Mouse (Mus musculus) midbrain, embryonic 12.5 days (tissue): Measurements from ENCODE around the gene Qtrt2. TPM values are rescaled to one million over a fixed set of nuclear protein-coding genes. Genes with fewer than 3 reads are reported as not detected.

Experiments
- ATAC-seq: fragments of 200-750 bp; cut with Nextera tagmentation; 2 replicates; pipeline ENCODE4 v1.8.0; 2017; ENCODE audit warnings: low read depth, moderate TSS enrichment, moderate library complexity; ENCODE audit not compliant: low FRiP score
- H3K27ac ChIP-seq: fragments of 300-500 bp; sonication (generic); replicated peaks from 2 replicates; pipeline ENCODE4 v1.5.1; 2016; ENCODE audit warnings: mild to moderate bottlenecking
- H3K27me3 ChIP-seq: fragments of 300-500 bp; sonication (generic); 2 replicates; pipeline ENCODE4 v1.6.1; 2016; ENCODE audit warnings: mild to moderate bottlenecking
- H3K36me3 ChIP-seq: fragments of 300-500 bp; sonication (generic); 2 replicates; pipeline ENCODE4 v1.6.1; 2016
- H3K4me1 ChIP-seq: fragments of 300-500 bp; sonication (generic); 2 replicates; pipeline ENCODE4 v1.6.1; 2016
- H3K4me2 ChIP-seq: fragments of 300-500 bp; sonication (generic); replicated peaks from 2 replicates; pipeline ENCODE4 v1.6.1; 2016; ENCODE audit warnings: mild to moderate bottlenecking, moderate library complexity
- H3K4me3 ChIP-seq: fragments of 300-500 bp; sonication (generic); 2 replicates; pipeline ENCODE4 v1.5.1; 2016; ENCODE audit warnings: mild to moderate bottlenecking
- H3K9ac ChIP-seq: fragments of 300-500 bp; sonication (generic); replicated peaks from 2 replicates; pipeline ENCODE4 v1.6.1; 2016; ENCODE audit warnings: mild to moderate bottlenecking, moderate library complexity
- H3K9me3 ChIP-seq: fragments of 300-500 bp; sonication (generic); 2 replicates; pipeline ENCODE4 v1.6.1; 2016; ENCODE audit warnings: mild to moderate bottlenecking
- WGBS: fragments of 180-500 bp; shearing (Covaris S2); methylation state at CpG from one replicate; pipeline ENCODE4 v1.1.7; 2016; 5-methylcytosine and 5-hydroxymethylcytosine counted together
- polyA plus RNA-seq: library from polyadenylated mRNA; unstranded; fragments of >200 nt; fragmentation: Nextera tagmentation; extraction: Ambion mirVana; gene quantifications from 2 replicates; pipeline ENCODE4 v1.2.1, GENCODE M21; 2016

Gene Qtrt2
- polyA plus RNA-seq, 1 experiment from 2014 or later: 30.3 TPM

DNA sequence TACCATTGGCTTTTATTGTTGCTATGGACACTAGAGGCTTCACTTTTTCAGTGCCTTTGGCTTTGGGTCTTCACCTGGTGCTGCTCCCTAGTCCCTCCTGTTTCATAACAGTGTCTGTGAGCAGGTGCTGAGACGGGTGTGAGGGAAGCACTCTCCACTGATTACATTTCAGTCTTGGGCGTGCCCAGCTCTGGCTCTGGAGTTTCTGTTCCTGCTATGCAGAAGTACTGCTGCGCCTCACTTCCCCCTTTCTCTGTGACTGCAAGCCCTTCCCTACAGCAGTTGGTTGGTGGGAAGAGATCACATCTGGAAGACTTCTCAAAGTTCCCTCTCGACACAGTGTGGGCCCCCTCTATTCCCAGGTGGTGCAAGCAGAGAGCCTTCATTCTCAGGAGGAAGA lies 25.0 kb upstream of the Qtrt2 start:
- 84% methylated on average over 4 of the region's 4 CpGs for WGBS
- Histone ChIP-seq H3K4me1 (no peaks in the 10 kb centered on the region), H3K36me3 (no peaks in the 10 kb centered on the region), H3K9me3 (no peaks in the 10 kb centered on the region), H3K27ac (no peak overlapping the region), H3K27me3 (no peaks in the 10 kb centered on the region), H3K9ac (no peak overlapping the region), H3K4me3 (no peak overlapping the region), H3K4me2 (no peak overlapping the region)
- no peak for ATAC-seq

DNA sequence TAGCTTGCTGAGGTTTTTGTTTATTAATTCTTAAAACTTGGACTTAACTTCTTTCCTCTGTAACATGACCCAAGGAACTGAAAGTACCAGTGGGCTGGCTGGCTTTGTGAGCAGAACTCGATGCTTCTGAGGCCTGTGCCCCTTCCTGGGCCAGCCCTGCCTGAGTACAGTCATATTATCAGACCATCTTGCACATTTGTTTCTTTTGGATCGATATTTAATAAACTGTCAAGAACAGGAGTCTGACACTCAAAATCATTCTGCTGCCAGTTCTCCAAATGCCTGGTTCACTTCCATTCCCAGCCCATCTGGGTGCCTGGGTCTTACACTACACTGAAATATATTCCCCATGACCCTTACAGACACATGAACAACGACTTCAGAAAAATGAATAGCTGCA lies 19.3 kb upstream of the Qtrt2 start:
- Histone ChIP-seq H3K27ac (no peak overlapping the region), H3K36me3 (no peaks in the 10 kb centered on the region), H3K4me1 (no peaks in the 10 kb centered on the region), H3K4me3 (no peak overlapping the region), H3K9ac (no peak overlapping the region), H3K27me3 (no peaks in the 10 kb centered on the region), H3K4me2 (no peak overlapping the region), H3K9me3 (no peaks in the 10 kb centered on the region)
- no peak for ATAC-seq
- WGBS: 91% methylated on average over 3 of the region's 3 CpGs

DNA sequence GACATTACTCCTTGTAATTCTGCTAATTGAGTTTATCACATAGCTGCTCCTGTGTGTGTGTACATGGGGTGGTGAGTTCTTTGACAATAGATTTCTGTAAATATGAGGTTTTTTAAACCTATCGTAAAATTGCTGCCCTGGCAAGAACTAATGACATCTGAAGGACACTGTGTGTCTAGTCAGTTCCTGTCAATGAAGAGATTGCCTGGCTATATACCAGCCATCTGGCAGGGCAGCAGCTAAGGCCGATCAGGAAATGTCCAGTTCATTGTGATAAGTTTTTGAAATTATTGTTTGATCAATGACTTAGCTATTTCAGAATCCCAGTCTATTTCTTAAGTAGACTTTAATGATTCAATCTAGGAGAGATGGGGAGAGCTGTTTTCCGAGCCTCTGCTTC lies 18.7 kb upstream of the Qtrt2 start:
- no peak for ATAC-seq
- WGBS: 85% methylated on average over 3 of the region's 3 CpGs
- H3K36me3 ChIP-seq: no peaks in the 10 kb centered on the region
- no peak overlapping the region for H3K27ac ChIP-seq
- no peaks in the 10 kb centered on the region for H3K27me3 ChIP-seq
- H3K9ac ChIP-seq: no peak overlapping the region
- no peak overlapping the region for H3K4me3 ChIP-seq
- no peaks in the 10 kb centered on the region for H3K4me1 ChIP-seq
- no peaks in the 10 kb centered on the region for H3K9me3 ChIP-seq
- no peak overlapping the region for H3K4me2 ChIP-seq

DNA sequence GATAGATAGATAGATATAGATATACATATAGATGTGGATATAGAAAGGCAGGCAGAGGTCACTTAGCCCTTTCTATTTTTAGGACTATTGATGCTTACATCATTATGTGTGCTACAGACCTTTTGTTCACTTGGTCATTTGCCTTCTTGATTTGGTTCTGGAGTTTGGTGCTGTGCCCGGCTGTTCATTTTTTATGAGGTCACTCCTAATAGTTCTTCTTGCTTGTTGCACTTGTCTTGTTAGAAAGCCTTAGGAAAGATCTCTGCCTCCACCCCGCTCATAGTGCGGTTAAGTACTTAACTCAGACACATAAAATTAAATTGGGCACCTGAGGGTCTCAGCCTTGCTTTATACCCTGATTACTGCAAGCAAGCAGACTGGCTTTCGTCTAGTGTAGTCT lies 14.2 kb upstream of the Qtrt2 start:
- ATAC-seq: no peak
- 91% methylated on average over 4 of the region's 4 CpGs for WGBS
- no peaks in the 10 kb centered on the region for H3K27me3 ChIP-seq

DNA sequence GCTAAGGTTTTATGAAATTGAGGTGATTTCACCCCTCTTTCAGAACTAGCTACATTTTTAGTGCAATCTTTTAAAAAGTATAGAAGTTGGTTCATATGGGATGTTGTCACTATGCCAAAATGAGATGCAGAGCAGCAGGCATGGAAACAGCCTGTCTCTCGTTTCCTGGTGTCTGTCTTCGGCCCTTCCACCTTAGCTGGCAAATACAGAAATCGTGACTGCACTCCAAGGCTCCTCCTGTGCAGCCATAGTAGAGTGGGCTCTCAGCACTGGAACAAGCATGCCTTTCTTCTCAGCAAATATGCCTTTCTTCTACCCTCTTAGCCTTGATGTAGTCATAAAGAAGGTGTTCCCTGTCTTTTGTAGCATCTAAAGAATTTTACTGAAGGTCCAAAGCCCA lies 9.3 kb upstream of the Qtrt2 start:
- H3K27ac ChIP-seq: no peak overlapping the region
- H3K4me1 ChIP-seq: no peaks in the 10 kb centered on the region
- 81% methylated on average over 3 of the region's 3 CpGs for WGBS
- 0 out of 2 replicates have a peak, but pooled peaks cover 3% of the 10 kb centered on the region for H3K36me3 ChIP-seq
- no peak for ATAC-seq
- no peak overlapping the region for H3K4me3 ChIP-seq
- H3K4me2 ChIP-seq: no peak overlapping the region
- H3K9me3 ChIP-seq: no peaks in the 10 kb centered on the region
- no peaks in the 10 kb centered on the region for H3K27me3 ChIP-seq
- no peak overlapping the region for H3K9ac ChIP-seq

More for the DNA sequence above, 14.2 kb upstream of the Qtrt2 start:
- Histone ChIP-seq H3K27ac (no peak overlapping the region), H3K9me3 (no peaks in the 10 kb centered on the region), H3K4me3 (no peak overlapping the region), H3K4me2 (no peak overlapping the region), H3K9ac (no peak overlapping the region), H3K36me3 (no peaks in the 10 kb centered on the region), H3K4me1 (no peaks in the 10 kb centered on the region)

DNA sequence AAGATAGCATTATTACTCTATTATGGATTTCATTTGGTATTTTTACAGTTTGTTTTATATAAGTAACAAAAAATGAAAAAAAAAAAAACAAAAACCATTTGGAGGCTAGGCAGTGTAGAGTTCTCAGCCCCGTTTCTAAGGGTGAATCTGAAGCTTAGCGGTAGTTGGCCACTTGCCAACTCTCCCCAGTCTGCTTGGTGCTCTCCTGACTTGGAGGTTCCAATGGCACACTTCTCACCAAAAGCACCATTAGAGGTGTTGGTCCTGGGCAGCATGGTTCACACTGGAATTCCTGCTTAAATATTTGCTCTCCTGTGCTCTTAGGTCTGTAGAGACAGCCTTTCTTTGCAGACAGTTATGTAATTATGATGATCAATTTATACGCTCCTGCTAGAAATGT lies 8.8 kb upstream of the Qtrt2 start:
- H3K9me3 ChIP-seq: no peaks in the 10 kb centered on the region
- no peak for ATAC-seq

DNA sequence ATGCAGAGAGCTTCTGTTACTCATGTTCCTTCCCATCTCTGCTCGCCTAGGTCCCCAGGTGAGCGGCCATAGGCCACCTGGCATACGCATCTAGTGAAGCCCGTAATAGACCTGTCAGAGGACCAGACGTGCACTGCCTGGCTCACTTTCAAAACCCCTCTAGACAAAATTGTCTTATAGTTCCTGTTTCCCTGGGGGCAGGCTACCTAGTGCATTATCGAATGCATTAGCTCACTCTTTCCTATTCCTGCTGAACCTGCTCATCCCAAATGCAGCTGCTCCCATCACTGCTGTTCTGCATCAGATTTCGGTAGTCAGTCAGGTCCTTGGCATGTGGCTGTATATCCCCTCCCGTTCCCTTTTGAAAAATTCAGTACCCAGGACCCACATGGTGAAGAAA lies 8.2 kb upstream of the Qtrt2 start:
- H3K36me3 ChIP-seq: 0 out of 2 replicates have a peak, but pooled peaks cover 3% of the 10 kb centered on the region

More for the DNA sequence above, 8.8 kb upstream of the Qtrt2 start:
- no peak overlapping the region for H3K9ac ChIP-seq
- H3K4me1 ChIP-seq: no peaks in the 10 kb centered on the region
- no peak overlapping the region for H3K4me2 ChIP-seq
- H3K4me3 ChIP-seq: no peak overlapping the region
- no peaks in the 10 kb centered on the region for H3K27me3 ChIP-seq
- H3K27ac ChIP-seq: no peak overlapping the region
- 80% methylated on average over 3 of the region's 3 CpGs for WGBS
- H3K36me3 ChIP-seq: 0 out of 2 replicates have a peak, but pooled peaks cover 3% of the 10 kb centered on the region

DNA sequence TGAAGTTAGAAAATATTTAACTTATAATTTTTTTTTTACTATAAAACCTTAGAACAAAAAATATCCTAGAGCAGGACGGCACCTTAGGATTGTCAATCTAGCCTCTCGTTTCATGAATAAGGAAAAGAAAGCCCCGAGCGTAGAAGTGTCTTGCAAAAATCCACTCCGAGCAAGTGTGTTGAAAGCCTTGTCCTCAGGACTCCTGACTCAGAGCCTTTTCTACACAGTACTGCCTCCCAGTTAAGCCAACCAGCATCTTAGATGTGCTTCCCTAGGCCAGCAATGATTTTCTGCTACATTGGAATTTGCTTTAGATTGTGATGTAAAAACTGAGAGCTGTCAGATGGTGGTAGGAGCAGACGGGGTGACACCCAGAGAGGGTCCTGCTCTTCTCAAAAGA lies 6.4 kb upstream of the Qtrt2 start:
- 0 out of 2 replicates have a peak, but pooled peaks cover 3% of the 10 kb centered on the region for H3K36me3 ChIP-seq
- H3K4me3 ChIP-seq: no peak overlapping the region
- H3K27ac ChIP-seq: no peak overlapping the region
- H3K27me3 ChIP-seq: no peaks in the 10 kb centered on the region
- no peaks in the 10 kb centered on the region for H3K4me1 ChIP-seq
- H3K4me2 ChIP-seq: no peak overlapping the region
- no peaks in the 10 kb centered on the region for H3K9me3 ChIP-seq
- no peak overlapping the region for H3K9ac ChIP-seq
- WGBS: 85% methylated on average over 6 of the region's 6 CpGs
- no peak for ATAC-seq

More for the DNA sequence above, 8.2 kb upstream of the Qtrt2 start:
- ATAC-seq: no peak
- Histone ChIP-seq H3K4me2 (no peak overlapping the region), H3K9me3 (no peaks in the 10 kb centered on the region), H3K27me3 (no peaks in the 10 kb centered on the region), H3K27ac (no peak overlapping the region), H3K9ac (no peak overlapping the region), H3K4me1 (no peaks in the 10 kb centered on the region), H3K4me3 (no peak overlapping the region)
- WGBS: 91% methylated on average over 8 of the region's 8 CpGs

DNA sequence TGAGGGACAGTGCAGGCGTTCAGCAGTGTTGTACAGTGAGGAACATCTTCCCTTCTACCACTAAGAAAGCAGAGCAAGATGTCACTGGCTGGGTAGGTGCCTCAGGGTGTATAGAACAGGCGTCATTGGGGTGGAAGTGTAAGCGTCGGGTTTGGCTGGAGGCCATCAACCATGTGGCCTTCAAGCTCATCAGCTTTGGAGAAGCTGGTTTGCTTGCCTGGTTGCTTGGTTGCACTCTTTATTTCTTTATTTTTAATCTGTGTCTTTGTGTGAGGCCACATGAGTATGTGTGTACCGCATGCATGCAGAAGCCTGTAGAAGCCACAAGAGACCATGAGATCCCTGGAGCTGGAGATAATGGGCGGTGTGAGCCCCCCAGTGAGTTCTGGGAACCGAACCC lies 5.7 kb upstream of the Qtrt2 start:
- WGBS: 91% methylated on average over 7 of the region's 7 CpGs
- H3K9me3 ChIP-seq: no peaks in the 10 kb centered on the region
- no peaks in the 10 kb centered on the region for H3K27me3 ChIP-seq
- no peaks in the 10 kb centered on the region for H3K4me1 ChIP-seq
- no peak overlapping the region for H3K4me3 ChIP-seq
- H3K4me2 ChIP-seq: no peak overlapping the region
- no peak overlapping the region for H3K9ac ChIP-seq
- ATAC-seq: no peak
- H3K36me3 ChIP-seq: 0 out of 2 replicates have a peak, but pooled peaks cover 3% of the 10 kb centered on the region
- no peak overlapping the region for H3K27ac ChIP-seq

DNA sequence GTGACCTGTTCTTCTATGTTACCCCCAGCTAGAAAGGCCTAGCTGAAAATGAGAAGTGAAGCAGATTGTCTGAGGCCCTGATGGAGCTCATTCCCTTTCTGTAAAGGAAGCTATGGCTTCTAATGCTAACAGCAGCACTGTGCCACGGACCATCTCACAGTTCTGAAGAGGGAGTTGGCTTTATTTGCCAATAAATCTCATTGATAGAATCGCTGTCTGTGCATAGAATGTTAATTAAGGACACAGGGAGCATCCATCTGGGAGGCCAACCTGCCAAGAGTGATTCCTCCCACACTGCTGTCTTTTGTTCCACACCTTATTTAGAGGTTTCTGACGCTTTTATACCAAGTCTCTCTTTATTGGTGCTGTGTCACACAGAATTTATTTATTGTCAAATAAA lies 4.9 kb upstream of the Qtrt2 start:
- Histone ChIP-seq H3K4me2 (no peak overlapping the region), H3K27me3 (no peaks in the 10 kb centered on the region), H3K9ac (no peak overlapping the region), H3K4me3 (no peak overlapping the region), H3K9me3 (no peaks in the 10 kb centered on the region), H3K36me3 (0 out of 2 replicates have a peak, but pooled peaks cover 3% of the 10 kb centered on the region), H3K4me1 (no peaks in the 10 kb centered on the region), H3K27ac (no peak overlapping the region)
- ATAC-seq: no peak
- WGBS: 75% methylated on average over 3 of the region's 3 CpGs

DNA sequence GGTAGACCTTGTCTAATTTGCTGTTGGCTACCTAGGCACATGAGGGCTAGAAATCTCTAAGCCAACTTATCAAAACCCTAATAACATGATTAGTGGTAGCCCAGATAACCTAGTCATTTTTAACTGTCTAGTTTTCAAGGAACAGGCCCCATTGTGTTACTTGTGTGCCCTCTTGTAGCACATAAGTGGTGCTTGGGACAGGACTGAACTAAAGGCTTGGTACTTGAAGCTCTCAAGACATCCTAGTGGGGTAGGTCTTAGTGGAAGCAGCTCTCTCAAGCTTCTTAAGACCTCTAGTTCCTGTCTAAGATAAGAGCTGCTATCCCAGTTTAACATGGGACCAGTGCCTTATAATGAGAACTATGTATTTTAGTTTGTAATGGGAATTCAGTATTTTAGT lies 4.0 kb upstream of the Qtrt2 start:
- no peaks in the 10 kb centered on the region for H3K4me1 ChIP-seq
- no peaks in the 10 kb centered on the region for H3K9me3 ChIP-seq
- H3K4me2 ChIP-seq: no peak overlapping the region
- no peak for ATAC-seq
- H3K36me3 ChIP-seq: 0 out of 2 replicates have a peak, but pooled peaks cover 3% of the 10 kb centered on the region
- no peak overlapping the region for H3K9ac ChIP-seq
- H3K4me3 ChIP-seq: no peak overlapping the region
- no peaks in the 10 kb centered on the region for H3K27me3 ChIP-seq
- H3K27ac ChIP-seq: no peak overlapping the region

DNA sequence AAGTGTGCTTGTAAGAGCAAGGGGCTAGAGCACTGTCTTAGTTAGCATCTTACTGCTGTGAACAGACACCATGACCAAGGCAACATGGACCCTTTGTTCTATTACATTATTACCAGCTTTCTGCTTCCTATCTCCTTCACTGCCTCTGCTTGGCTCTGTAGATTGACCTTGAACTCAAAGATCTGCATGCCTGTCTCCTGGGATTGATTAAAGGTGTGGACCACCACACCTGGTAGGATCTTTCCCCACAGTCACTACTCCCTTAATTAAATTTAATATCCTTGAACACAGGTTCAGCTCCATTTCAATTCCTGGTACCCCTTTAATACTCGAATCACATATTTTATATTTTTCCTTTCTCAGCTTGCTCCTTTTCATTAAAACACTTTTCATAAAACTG lies 763 bp downstream of the Qtrt2 start:
- WGBS: 87% methylated on average over 1 of the region's 1 CpGs
- Histone ChIP-seq H3K4me1 (no peaks in the 10 kb centered on the region; the same call in 1 of the 2 replicates), H3K36me3 (no peaks in the 10 kb centered on the region), H3K4me2 (no peak overlapping the region), H3K9ac (no peak overlapping the region), H3K27ac (no peak overlapping the region), H3K9me3 (no peaks in the 10 kb centered on the region), H3K4me3 (no peak overlapping the region), H3K27me3 (no peaks in the 10 kb centered on the region)
- no peak for ATAC-seq

DNA sequence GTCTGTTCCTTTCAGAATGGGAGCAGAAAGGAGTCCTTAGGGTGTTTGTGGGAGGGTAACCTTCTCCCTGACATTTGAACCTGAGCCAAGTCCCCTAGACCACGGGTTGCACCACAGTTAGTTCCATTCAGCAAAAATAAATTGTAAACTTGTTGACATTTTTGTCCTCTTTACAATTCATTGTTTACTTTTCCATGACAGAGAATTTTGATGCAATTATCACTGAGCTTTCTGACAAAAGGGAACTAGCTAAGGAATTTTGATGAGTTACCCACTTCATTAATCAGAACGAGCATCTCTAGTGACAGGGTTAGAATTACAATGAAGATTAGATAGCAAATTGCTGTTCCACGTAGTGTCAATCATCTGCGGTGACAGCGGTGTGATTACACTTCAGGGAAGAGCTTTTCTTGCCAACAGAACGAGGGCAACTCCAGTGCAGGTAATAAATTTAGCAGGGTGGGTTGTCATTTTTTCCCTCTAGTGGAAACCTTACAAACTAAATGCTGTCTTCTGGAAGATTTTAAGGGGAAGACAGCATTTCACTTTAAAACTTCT lies 1.5 kb downstream of the Qtrt2 start:
- H3K4me2 ChIP-seq: no peak overlapping the region
- no peaks in the 10 kb centered on the region; the same call in 1 of the 2 replicates for H3K4me1 ChIP-seq
- 66% methylated on average over 6 of the region's 6 CpGs for WGBS
- H3K27me3 ChIP-seq: no peaks in the 10 kb centered on the region
- H3K27ac ChIP-seq: no peak overlapping the region
- no peak for ATAC-seq
- H3K4me3 ChIP-seq: no peak overlapping the region
- H3K9ac ChIP-seq: no peak overlapping the region
- H3K36me3 ChIP-seq: no peaks in the 10 kb centered on the region
- H3K9me3 ChIP-seq: no peaks in the 10 kb centered on the region
